Mouse (Mus musculus): ENCODE results near the gene Gpcpd1.
"Not testable (repeated sequence)": the region's sequence is repeated elsewhere in the genome, so short reads cannot be mapped to it uniquely, and the experiment has no call there.

Gpcpd1 gene

DNA sequence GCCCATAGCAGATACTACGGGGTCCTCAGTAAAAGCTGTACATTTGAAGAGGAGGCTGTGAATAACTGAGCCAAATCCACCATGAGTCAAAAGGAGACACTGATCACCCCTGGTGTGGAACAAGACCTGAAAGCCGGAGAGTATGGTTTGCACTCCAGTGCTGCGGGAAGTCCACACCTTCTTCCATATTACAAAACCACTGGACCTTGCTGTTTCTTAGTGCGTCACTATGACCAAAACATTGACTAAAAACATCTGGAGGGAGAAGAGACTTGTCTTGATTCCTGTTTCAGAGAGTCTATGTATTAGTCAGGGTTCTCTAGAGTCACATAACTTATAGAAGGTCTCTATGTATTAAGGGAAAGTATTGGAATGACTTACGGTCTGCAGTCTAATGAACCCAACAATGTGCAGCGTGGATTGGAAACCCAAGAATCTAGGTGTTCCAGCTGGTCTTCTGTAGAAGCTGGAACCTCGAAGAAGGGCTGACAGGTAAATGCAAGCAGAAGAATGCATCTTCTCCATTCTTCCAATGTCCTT lies at the start of gene Gpcpd1:
Gpcpd1 (minus strand) TSS at position 490 of the 540 bp plus-strand sequence.
- no peak for DNase-seq (ENCODE audit: low read depth, low spot score)

DNA sequence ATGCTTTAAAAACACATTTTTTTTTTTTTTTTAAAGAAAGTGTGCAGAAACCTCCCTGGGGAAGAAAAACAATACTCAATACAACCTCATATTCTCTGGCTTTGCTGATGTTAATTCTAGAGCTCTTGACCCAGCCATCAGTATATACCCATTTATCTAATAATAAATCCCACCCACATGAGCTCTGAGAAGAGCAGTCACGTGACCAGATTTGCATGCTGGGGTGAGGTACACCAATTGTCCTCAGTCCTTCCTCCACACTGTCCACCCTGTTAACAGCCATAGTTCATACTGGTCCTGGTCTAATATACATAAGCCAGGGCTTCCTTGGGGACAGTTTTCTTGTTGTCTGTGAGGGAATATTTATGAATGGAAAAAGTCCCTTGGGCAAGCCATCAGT lies 49.0 kb upstream of the Gpcpd1 start:
- DNase-seq (ENCODE audit: low read depth, low spot score): no peak

DNA sequence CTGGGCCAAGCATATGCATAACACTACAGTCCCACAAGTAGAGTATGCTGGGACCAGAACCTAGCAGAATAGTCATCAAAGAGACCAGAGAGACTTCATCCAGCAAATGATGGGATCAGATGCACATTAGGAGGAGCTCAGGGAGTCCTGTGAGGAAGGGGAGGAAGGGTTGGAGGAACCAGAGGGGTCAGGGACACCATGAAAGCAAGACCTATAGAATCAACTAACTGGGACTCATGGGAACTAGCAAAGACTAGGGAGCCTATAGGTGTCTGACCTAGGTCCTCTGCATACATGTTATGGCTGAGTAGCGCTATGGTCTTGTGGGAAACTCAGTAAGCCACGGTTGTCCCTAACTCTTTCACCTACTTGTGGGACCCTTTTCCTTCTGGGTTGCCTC lies 41.1 kb upstream of the Gpcpd1 start:
- DNase-seq (ENCODE audit: low read depth, low spot score): no peak

DNA sequence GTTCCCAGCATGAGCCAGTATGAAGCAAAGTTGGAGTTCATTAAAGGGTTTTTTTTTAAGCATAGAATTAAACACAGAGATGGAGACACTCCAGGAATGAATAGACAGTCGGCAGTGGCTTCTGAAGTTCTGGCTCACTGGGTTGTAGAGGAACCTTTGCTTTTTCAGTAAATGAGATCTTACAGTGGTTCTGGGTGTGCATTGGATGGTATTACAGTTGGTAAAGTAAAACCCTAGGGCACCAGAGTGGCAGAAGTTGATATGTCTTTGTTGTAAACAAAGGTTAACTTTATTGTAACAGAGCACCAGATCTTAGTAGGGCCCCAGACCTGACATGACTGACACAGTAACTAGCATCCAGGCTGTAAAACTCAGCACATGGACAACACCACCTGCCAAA lies 35.6 kb upstream of the Gpcpd1 start:
- no peak for DNase-seq (ENCODE audit: low read depth, low spot score)

DNA sequence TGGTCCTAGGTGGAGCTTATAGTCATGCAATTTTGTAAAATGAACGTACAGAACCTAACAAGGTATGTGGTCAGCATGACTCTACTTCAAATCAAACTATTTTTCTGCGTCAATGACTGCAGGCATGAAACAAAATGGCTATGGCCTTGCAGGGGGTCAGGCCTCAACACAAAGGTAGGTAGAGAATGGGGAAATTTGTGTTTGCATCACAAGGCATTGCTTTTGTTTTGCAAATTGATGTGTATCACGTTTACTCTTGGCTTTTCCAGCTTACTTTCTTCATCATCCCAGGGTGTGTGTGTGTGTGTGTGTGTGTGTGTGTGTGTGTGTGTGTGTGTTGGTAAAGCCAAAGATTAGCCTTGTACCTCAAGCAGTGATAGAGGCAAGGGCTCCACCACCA lies 30.2 kb upstream of the Gpcpd1 start:
- DNase-seq (ENCODE audit: low read depth, low spot score): no peak

DNA sequence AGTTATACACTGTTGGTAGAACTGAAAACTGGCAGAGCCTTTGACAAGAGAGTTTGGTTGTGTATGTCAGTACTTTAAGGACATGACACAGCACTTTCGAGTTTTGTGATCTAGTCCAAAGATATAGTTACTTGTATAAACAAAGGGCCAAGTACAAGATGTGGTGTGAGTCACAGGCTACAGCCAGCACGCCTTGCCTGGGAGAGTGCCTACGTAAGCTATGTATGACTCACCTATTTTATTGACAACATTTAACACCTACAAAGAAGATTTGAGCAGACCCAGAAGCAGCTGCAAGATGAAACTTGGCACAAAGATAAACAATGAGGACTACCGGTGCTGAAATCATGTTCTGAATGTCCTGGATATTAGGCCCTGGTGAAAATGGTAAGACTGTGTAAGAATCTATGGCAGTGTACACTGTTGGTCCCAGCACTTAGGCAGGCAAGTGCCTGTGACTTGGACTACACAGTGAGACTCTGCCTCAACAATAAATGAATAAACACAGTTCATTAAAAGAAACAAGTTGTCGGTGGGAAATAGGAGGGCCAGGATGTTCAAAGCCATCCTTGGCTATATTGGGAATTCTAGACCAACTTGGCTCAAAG lies 26.2 kb upstream of the Gpcpd1 start:
- DNase-seq (ENCODE audit: low read depth, low spot score): no peak

DNA sequence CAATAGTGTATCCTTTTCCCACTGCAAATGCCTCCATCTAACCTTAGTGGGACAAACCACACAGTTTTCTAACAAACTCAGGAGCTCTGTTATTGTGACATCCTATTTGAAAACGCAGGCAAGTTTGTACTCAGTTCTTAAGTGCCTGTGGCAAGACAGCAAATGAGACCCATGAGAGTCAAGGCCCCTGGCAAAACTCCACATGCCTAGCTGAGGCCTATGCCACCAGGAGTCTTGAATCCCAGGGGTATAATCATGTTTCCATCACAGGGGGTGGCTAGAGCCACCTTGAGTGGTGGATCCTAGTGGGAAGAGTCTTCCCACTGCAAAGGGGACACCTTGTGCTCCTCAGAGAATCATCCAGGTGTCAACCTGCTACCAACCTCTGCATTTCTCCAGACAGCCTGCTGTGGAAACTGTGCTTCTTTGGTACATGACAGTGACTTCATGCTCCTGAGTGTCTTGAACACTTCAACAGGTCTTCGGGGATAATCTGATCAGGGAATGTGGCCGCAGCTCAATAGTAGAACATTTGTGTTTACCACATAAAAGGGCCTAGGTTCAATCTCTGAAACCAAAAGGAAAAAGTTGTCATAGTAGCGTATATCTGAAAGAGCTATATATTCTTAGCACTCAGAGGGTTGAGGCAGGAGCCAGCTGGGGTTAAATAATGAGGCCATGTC lies 24.2 kb upstream of the Gpcpd1 start:
- DNase-seq (ENCODE audit: low read depth, low spot score): no peak

DNA sequence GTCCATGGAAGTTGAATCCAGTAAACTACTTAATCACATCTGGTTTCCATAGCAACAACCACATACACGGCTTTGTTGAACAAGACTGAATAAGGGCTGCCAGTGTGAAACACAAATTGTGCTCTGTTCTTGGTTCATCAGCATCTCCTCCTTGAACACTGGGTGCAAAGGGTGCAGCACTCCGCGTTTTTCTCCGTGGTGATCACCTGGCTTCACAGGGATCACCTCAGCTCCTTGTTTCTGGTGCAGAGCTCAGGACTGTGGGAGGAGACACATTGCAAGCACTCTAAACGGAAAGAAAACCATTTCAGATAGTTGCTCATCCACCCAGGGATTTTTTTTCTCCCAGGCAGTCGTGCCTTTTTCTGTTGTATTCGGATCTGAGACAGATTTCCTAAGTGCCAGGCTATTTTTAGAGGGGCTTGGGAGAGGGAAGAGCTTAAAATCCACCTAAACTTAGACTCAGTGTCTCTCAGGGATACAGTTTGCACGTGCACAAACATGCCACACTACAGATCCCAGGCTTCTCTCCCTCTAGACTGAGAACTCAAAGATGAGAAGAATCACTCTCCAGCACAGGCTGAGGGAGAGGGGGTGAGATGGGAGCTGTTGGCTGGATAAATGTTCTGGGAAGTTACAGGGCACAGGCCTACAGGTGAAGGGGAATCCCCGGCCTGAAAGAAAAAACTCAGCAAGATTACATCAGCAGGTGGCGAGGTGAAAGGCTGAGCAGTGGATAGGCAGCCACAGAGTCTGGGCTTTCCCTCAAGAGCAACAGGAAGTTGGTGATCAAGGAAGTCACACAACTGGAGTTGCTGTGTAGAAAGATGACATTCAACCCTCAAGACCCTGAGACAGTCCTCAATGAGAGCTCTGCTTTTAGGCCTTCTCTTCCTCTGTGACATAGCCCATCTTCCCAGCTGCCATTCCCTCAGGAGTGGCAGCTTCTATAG lies 19.9 kb upstream of the Gpcpd1 start:
- no peak for DNase-seq (ENCODE audit: low read depth, low spot score)

DNA sequence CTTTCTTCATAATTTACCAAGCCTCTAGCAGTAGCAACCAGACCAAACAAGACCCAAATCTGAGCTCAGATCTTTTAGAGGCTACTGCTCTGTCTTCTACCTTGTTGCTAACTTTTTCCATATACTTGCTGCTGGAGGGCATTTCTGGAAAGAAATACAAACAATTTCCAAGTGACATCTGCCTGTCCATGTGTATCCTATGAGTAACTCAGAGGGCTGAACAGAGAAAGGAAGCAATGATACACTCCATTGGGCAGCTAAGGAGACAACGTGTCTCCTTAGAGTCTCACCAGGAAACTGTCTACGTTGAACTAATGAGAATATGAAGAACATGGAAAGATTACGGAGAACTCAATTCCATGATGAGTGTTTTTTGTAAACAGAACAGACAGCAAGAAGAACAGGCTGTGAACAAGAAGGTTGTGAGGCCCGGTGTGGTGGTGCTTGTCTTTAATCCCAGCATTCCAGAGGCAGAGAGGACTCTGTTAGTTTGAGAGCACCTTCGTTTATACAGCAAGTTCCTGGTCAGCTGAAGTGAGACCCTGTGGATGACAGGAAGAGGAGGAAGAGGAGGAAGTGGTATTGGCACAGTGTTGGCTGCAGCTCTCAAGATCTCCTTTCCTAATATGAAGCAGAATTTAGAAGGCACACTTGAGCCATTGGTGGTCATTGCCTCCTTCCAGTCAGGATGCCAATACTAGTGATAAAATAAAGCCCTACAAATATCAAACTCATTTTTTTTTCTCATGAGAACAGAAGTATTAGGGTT lies 18.4 kb upstream of the Gpcpd1 start:
- no peak for DNase-seq (ENCODE audit: low read depth, low spot score)

DNA sequence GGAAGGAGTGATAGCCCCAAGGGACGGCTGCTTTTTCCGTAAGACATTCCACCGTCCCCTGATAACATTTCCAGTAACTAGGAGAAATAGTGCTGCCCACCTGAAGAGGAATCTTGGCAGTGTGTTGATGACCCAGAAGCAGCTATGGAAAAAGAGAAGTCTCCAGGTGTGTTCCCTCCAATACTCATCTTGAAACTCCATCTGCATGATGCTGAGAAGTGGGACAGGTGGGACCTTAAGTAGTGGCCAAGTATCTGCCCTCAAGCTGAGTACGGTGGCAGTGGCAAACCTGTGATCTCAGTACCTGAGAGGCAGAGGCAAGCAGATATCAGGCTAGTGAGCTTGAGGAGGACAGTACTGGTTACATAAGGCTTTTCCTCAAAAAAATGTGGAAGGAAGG lies 17.4 kb upstream of the Gpcpd1 start:
- DNase-seq (ENCODE audit: low read depth, low spot score): no peak

DNA sequence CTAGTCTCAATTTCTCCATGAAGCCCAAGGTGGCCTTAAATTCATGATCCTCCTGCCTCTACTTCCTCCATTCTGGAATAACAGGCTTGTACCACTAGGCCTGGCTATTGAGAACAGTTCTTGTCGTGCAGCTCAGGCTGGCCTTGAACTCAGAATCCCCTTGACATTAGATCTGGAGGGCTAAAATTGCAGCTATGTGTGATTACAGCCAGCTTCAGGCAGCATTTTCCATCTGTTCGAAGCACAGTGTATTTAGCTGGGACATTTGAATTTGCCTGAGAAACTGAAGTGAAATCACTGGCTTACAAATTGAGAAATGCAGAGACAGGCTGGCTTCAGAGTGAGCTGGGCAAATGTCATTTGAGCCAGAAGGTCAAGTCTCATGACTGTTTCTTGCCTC lies 16.2 kb upstream of the Gpcpd1 start:
- no peak for DNase-seq (ENCODE audit: low read depth, low spot score)

DNA sequence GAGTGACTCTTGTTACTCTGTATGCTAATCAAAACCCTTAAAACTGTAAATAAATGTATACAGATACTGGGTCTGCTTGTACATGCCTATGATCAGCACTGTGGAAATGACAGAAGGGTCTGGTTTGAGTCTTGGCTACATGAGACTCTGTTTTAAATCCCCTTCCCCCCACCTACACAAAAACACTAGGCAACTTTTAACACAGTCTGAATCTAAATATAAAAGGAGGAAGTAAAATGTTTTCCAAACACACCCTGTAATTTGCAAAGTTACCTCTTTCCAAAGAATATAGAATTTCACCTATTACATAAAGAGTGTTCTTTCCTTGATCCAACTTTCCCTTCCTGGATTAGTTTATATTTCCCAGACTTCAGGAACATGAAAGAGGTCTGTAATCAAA lies 14.2 kb upstream of the Gpcpd1 start:
- DNase-seq (ENCODE audit: low read depth, low spot score): no peak

DNA sequence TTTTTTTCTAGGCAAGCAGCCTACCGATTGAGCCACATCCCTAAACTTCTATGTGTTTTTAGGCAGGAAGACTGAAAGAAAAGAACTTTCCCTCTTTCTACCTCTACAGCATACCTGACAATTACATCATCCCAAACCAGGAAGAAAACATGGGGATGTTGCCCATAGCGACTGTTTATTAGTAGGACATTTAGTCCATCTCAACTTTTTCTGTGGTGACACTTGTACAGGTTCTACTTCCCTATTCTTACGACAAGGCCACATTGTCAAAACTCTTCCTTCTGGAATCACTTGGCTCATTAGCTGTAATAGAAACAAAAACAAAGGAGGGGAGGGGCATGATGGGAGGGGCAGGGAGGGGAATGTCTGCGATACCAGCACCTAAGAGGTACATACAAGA lies 12.6 kb upstream of the Gpcpd1 start:
- no peak for DNase-seq (ENCODE audit: low read depth, low spot score)

DNA sequence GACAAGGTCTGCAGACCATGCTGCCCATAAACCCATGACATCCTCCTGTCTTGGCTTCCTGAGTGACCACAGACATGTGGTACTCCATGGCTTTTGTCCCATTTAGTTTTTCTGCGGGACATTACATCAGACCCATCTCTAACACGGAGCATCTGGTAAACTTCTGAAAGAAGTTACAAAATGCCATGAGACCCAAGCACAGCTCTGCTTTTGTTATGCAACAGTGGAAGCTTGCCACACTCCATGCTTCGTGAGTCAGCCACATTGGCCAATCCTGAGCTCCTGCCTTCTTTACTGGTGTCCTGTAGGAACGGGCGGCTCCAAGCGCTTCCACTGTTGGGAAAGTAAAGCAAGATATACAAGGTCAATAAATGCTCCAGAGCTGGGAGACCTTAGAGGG lies 11.6 kb upstream of the Gpcpd1 start:
- no peak for DNase-seq (ENCODE audit: low read depth, low spot score)

DNA sequence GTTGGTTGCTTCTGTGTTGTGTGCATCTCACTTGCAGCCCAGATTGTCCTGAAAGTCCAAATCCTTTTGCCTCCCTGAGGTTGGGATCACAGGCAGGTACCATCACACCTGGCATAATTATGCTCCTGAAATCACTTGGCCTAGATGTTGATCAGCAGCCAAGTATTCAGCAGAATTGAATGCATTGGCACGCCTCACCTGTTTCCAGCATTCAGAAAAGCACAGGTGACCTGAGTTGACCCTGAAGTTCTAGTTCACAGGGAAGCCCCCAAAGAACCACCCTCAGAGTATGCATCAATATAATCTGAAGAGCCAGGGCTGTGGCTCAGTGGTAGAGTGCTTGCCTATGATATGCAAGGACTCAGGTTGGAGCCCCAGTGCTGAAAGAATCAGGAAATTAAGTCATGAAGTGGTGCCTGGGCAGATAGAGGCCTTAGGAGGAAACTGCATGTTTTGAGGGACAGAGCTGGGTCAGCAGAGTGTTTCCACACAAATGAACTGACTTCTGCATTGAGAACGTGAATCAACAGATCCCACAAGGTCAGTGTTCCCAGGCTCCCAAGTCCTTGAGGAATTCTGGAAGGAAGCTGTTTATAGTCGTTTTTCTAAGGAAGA lies 10.4 kb upstream of the Gpcpd1 start:
- DNase-seq (ENCODE audit: low read depth, low spot score): no peak

DNA sequence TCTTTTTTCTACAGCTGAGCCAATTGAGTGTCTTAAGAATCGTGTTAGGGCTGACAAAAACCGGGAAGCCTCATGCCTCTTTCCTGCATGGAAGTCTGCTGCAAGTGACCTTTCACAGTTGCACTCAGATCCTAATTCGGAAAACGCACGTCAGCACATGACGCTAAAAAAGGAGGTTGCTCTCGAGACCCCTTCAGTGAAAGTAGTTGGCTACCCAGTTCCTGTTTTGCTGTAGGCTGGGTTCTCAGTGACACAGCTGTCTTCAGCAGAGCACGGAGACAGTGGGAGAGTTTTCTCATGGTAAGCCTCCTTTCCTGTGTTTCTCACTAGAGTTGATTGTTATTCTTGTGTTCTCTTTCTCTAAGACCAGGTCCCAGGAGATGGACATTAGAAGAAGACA lies 9.7 kb upstream of the Gpcpd1 start:
- no peak for DNase-seq (ENCODE audit: low read depth, low spot score)

DNA sequence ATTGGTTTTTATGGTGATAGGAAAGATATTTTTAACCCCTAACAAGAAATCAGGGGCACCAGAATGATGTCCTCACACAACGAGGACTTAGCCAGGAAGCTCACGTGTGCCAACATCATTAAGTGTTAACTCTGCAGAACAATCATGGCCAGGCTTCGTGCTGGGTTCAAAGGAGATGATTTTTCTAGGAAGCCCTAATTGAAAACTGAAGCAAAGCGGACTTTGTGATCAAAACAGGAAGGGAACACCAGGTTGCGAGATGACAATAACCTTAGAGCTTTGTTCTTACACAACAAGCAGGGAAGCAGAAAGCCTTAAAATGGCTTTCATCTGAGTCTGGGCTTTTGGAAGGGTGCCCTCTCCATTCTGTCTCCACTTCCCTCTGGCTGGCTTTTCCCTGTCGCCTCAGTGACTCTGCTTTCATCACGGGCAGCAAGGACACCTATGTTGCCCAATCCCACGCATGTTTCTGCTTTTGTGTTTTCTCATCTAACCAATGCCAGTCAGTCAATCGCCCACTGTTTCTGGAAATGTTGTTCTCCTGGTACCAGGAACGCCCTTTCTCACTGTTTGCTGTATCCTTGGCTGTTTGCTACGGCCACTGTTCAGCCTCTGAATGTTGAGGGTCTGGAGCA lies 8.2 kb upstream of the Gpcpd1 start:
- DNase-seq (ENCODE audit: low read depth, low spot score): no peak

DNA sequence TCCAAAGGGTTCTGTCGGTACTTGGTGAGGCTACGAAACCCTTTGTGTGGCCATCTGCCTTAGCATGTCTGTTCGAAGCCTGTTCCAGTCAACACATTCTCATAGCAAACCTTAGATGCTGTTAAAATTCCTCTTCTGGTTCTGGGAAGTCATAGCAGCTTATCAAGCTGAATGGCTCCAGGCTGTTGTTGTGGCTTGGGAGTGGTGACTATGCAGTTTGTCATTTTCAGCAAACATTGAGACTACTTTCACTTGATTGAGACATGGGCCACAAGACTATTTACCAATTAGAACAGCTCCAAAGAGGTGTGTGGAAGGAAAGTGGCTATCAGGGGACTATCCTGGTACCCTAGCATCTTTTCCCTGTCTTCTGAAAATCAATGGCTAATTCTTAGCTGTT lies 4.6 kb upstream of the Gpcpd1 start:
- DNase-seq (ENCODE audit: low read depth, low spot score): no peak

DNA sequence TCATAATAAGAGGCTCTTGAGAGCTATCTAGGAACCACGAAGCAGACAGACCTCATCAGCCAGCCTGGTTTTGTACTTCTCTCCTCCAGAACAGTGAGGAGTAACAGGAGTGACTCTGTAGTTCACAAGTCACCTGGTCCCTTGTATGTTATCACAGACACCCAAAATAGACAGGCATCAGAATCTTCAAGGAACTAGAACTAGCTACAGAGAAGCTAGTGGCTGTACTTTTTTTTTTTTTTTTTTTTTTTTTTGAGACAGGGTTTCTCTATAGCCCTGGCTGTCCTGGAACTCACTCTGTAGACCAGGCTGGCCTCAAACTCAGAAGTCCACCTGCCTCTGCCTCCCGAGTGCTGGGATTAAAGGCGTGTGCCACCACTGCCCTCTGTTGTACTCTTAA lies 4.0 kb upstream of the Gpcpd1 start:
- DNase-seq (ENCODE audit: low read depth, low spot score): not testable (repeated sequence)

DNA sequence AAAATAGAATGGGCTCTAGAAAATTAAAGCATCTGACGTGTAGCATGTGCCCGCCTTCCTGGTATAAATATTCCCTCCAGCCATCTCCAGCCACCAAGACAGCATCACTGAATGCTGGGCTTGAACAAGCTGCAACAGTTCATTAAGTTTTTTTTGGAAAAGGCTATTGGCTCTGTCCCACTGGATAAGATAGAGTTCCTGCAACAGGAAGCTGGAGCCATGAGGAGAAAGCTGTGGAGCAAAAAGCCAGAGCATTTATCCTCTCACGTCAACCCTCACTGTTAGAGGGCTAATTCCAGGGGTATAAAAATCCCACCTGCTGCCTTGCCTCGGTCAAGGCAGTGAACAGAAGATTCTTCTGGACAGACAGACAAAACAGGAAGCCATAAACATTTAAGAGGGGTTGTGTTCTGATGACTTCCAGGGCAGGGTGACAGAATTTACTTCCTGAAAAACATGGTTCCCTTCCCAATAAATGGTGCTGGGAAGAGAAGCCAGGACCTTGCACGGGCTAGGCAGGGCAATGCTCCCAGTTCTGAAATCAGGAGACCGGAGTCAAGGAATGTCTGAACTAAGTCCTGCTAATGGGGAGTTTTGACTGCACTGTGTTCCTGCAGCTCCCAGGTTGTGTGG lies 2.5 kb upstream of the Gpcpd1 start:
- DNase-seq (ENCODE audit: low read depth, low spot score): no peak
